Mouse (Mus musculus) small intestine, adult 2 months (tissue): ENCODE data around the gene Fzr1.

ENCODE experiments used
- CTCF ChIP-seq: fragments of 200-500 bp; IDR thresholded peaks from 2 replicates; pipeline ENCODE4 v1.5.1; 2012; ENCODE audit warnings: low read depth, mild to moderate bottlenecking, control low read depth, inconsistent platforms, low read length, moderate library complexity, mixed read lengths; ENCODE audit not compliant: insufficient replicate concordance, insufficient read length; ENCODE audit errors: extremely low read depth
- POLR2A ChIP-seq: fragments of 200-500 bp; IDR thresholded peaks from 2 replicates; pipeline ENCODE4 v1.6.1; 2012; ENCODE audit warnings: low read depth, mild to moderate bottlenecking, control low read depth, inconsistent platforms, low read length, moderate library complexity

DNA sequence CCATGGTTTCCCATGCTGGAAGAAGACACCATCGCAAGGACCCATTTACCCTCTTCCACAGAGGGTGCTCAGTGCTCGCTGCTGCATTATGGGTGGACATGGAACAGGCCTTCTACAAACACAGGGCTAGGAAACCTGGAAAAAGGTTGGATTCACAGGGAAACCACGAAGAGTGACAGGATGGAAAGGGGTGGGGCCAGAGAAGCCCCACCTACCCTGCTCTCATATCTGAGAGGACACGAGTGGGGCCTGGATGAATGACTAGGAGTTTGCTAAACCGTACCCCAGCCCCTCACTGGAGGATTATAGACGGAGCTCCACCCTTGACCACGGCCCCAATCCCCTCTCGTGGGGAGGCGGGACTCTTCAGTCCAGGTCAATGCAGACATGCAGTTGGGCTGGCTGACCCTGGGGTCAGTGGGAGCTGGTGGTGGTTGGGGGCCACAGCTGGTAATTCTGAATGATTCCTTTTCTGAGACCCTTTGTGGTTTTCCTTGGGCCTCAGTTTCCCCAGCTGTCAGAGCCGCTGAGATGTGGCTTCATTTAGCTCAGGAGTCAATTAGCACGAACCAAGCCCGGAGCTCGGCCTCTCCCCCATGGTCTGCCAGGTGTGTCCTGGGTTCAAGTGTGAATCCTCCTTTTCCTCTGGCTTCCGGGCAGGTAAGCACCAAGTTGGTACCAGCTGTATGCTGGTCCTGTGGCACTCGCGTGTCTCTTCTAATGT, 34.4 kb upstream of the Fzr1 start:
- no peak for TF ChIP-seq CTCF
- no peak for TF ChIP-seq POLR2A
